Mouse (Mus musculus): ENCODE results near the gene Eps15l1. TPM values are rescaled to one million over a fixed set of nuclear protein-coding genes. Genes with fewer than 3 reads are reported as not detected.
A peak's percentile ranks its signal among the peaks of the same experiment; 100 is the strongest.

The Eps15l1 gene
- polyA plus RNA-seq, 1 experiment from 2014 or later, result 60.6 TPM

GRCm38 (mm10) chr8:72455317-72455716, 34.1 kb upstream of the Eps15l1 start:
- no peak for DNase-seq (ENCODE audit: low spot score)
- peaks cover 2% of the 10 kb centered on the region; the same call in 1 of the 2 replicates for H3K9me3 ChIP-seq (ENCODE audit: control insufficient read depth, low read length)
- H3K27ac ChIP-seq (ENCODE audit: low read depth), result no peak overlapping the region
- ATAC-seq (replicated peaks; ENCODE audit: low FRiP score, low TSS enrichment, low read depth), result no peak
- no peak overlapping the region for H3K4me3 ChIP-seq (ENCODE audit: low read depth, low read length)
- 94% methylated on average over 4 of the region's 4 CpGs for WGBS
- H3K36me3 ChIP-seq (ENCODE audit: control insufficient read depth, insufficient read depth, low read length), result peaks cover 70% of the 10 kb centered on the region
- no peak overlapping the region for H3K9ac ChIP-seq (ENCODE audit: low read length)
- H3K4me1 ChIP-seq (replicated peaks; ENCODE audit: control insufficient read depth, insufficient read depth, low read length), result no peaks in the 10 kb centered on the region
- no peak overlapping the region for H3K4me2 ChIP-seq (ENCODE audit: low read length)
- no peaks in the 10 kb centered on the region for H3K27me3 ChIP-seq (replicated peaks; ENCODE audit: control insufficient read depth, insufficient read depth, low read length)

- no peaks in the 10 kb centered on the region for H3K4me1 ChIP-seq (replicated peaks; ENCODE audit: control insufficient read depth, insufficient read depth, low read length)
- H3K36me3 ChIP-seq (ENCODE audit: control insufficient read depth, insufficient read depth, low read length), result peaks cover 70% of the 10 kb centered on the region
- no peak overlapping the region for H3K27ac ChIP-seq (ENCODE audit: low read depth)
- no peaks in the 10 kb centered on the region for H3K27me3 ChIP-seq (replicated peaks; ENCODE audit: control insufficient read depth, insufficient read depth, low read length)
- ATAC-seq (replicated peaks; ENCODE audit: low FRiP score, low TSS enrichment, low read depth), result no peak
- 92% methylated on average over 2 of the region's 2 CpGs for WGBS
- H3K4me3 ChIP-seq (ENCODE audit: low read depth, low read length), result no peak overlapping the region
- H3K4me2 ChIP-seq (ENCODE audit: low read length), result no peak overlapping the region
- DNase-seq (ENCODE audit: low spot score), result no peak
- H3K9me3 ChIP-seq (ENCODE audit: control insufficient read depth, low read length), result peaks cover 2% of the 10 kb centered on the region; the same call in 1 of the 2 replicates
- H3K9ac ChIP-seq (ENCODE audit: low read length), result no peak overlapping the region
Measured at GRCm38 (mm10) chr8:72453904-72454303, 32.6 kb upstream of the Eps15l1 start.

- Histone ChIP-seq H3K36me3 (ENCODE audit: control insufficient read depth, insufficient read depth, low read length) (peaks cover 63% of the 10 kb centered on the region), H3K4me3 (ENCODE audit: low read depth, low read length) (no peak overlapping the region), H3K4me1 (replicated peaks; ENCODE audit: control insufficient read depth, insufficient read depth, low read length) (no peaks in the 10 kb centered on the region), H3K9me3 (ENCODE audit: control insufficient read depth, low read length) (peaks cover 2% of the 10 kb centered on the region; the same call in 1 of the 2 replicates), H3K9ac (ENCODE audit: low read length) (no peak overlapping the region), H3K4me2 (ENCODE audit: low read length) (no peak overlapping the region), H3K27ac (ENCODE audit: low read depth) (no peak overlapping the region), H3K27me3 (replicated peaks; ENCODE audit: control insufficient read depth, insufficient read depth, low read length) (no peaks in the 10 kb centered on the region)
- DNase-seq (ENCODE audit: low spot score) (no peak), ATAC-seq (replicated peaks; ENCODE audit: low FRiP score, low TSS enrichment, low read depth) (no peak)
- WGBS, result 71% methylated on average over 8 of the region's 8 CpGs
Measured at GRCm38 (mm10) chr8:72451516-72451915, 30.3 kb upstream of the Eps15l1 start.

GRCm38 (mm10) chr8:72445071-72445470, 23.8 kb upstream of the Eps15l1 start:
- Histone ChIP-seq H3K27me3 (replicated peaks; ENCODE audit: control insufficient read depth, insufficient read depth, low read length) (no peaks in the 10 kb centered on the region), H3K4me3 (ENCODE audit: low read depth, low read length) (no peak overlapping the region), H3K4me1 (replicated peaks; ENCODE audit: control insufficient read depth, insufficient read depth, low read length) (0 out of 2 replicates have a peak, but pooled peaks cover 4% of the 10 kb centered on the region), H3K4me2 (ENCODE audit: low read length) (no peak overlapping the region), H3K9ac (ENCODE audit: low read length) (no peak overlapping the region), H3K27ac (ENCODE audit: low read depth) (no peak overlapping the region), H3K36me3 (ENCODE audit: control insufficient read depth, insufficient read depth, low read length) (peaks cover 13% of the 10 kb centered on the region), H3K9me3 (ENCODE audit: control insufficient read depth, low read length) (no peaks in the 10 kb centered on the region)
- DNase-seq (ENCODE audit: low spot score) (no peak), ATAC-seq (replicated peaks; ENCODE audit: low FRiP score, low TSS enrichment, low read depth) (no peak)
- WGBS, result 96% methylated on average over 6 of the region's 6 CpGs

GRCm38 (mm10) chr8:72443994-72444350, 22.7 kb upstream of the Eps15l1 start:
- H3K36me3 ChIP-seq (ENCODE audit: control insufficient read depth, insufficient read depth, low read length), result peaks cover 2% of the 10 kb centered on the region; the same call in 1 of the 2 replicates
- WGBS, result 42% methylated on average over 6 of the region's 6 CpGs
- H3K4me2 ChIP-seq (ENCODE audit: low read length), result peak overlapping the region; percentile 73
- peak overlapping the region; percentile 53 for H3K4me3 ChIP-seq (ENCODE audit: low read depth, low read length)
- ATAC-seq (replicated peaks; ENCODE audit: low FRiP score, low TSS enrichment, low read depth), result peak; percentile 48
- H3K9ac ChIP-seq (ENCODE audit: low read length), result peak overlapping the region; percentile 55
- peak overlapping the region; percentile 29; the same call in 1 of the 2 replicates for H3K27ac ChIP-seq (ENCODE audit: low read depth)
- no peak for DNase-seq (ENCODE audit: low spot score)
- 0 out of 2 replicates have a peak, but pooled peaks cover 4% of the 10 kb centered on the region for H3K4me1 ChIP-seq (replicated peaks; ENCODE audit: control insufficient read depth, insufficient read depth, low read length)
- H3K9me3 ChIP-seq (ENCODE audit: control insufficient read depth, low read length), result no peaks in the 10 kb centered on the region
- no peaks in the 10 kb centered on the region for H3K27me3 ChIP-seq (replicated peaks; ENCODE audit: control insufficient read depth, insufficient read depth, low read length)

GRCm38 (mm10) chr8:72443338-72443993, 22.2 kb upstream of the Eps15l1 start, which contains the start of the genes Calr3 and 1700030K09Rik:
TSS of gene Calr3 (minus strand) at chr8:72443870.
TSS of gene 1700030K09Rik (plus strand) at chr8:72443880.
- Histone ChIP-seq H3K9ac (ENCODE audit: low read length) (peak within 1 kb of the TSS; percentile 55), H3K4me2 (ENCODE audit: low read length) (peak within 1 kb of the TSS; percentile 73), H3K4me3 (ENCODE audit: low read depth, low read length) (peak within 1 kb of the TSS; percentile 53), H3K36me3 (ENCODE audit: control insufficient read depth, insufficient read depth, low read length) (no peaks in the 10 kb centered on the region), H3K9me3 (ENCODE audit: control insufficient read depth, low read length) (no peaks in the 10 kb centered on the region), H3K27me3 (replicated peaks; ENCODE audit: control insufficient read depth, insufficient read depth, low read length) (no peaks in the 10 kb centered on the region), H3K27ac (ENCODE audit: low read depth) (peak within 1 kb of the TSS; percentile 29; the same call in 1 of the 2 replicates), H3K4me1 (replicated peaks; ENCODE audit: control insufficient read depth, insufficient read depth, low read length) (0 out of 2 replicates have a peak, but pooled peaks cover 4% of the 10 kb centered on the region)
- ATAC-seq (replicated peaks; ENCODE audit: low FRiP score, low TSS enrichment, low read depth) (peak; percentile 98), DNase-seq (ENCODE audit: low spot score) (peak; percentile 95)
- 6% methylated on average over 34 of the region's 34 CpGs for WGBS

- no peaks in the 10 kb centered on the region for H3K27me3 ChIP-seq (replicated peaks; ENCODE audit: control insufficient read depth, insufficient read depth, low read length)
- no peak overlapping the region for H3K27ac ChIP-seq (ENCODE audit: low read depth)
- no peaks in the 10 kb centered on the region for H3K36me3 ChIP-seq (ENCODE audit: control insufficient read depth, insufficient read depth, low read length)
- H3K4me3 ChIP-seq (ENCODE audit: low read depth, low read length), result no peak overlapping the region
- H3K9ac ChIP-seq (ENCODE audit: low read length), result no peak overlapping the region
- WGBS, result 74% methylated on average over 8 of the region's 8 CpGs
- H3K4me2 ChIP-seq (ENCODE audit: low read length), result no peak overlapping the region
- 0 out of 2 replicates have a peak, but pooled peaks cover 3% of the 10 kb centered on the region for H3K4me1 ChIP-seq (replicated peaks; ENCODE audit: control insufficient read depth, insufficient read depth, low read length)
- DNase-seq (ENCODE audit: low spot score) (no peak), ATAC-seq (replicated peaks; ENCODE audit: low FRiP score, low TSS enrichment, low read depth) (no peak)
- H3K9me3 ChIP-seq (ENCODE audit: control insufficient read depth, low read length), result no peaks in the 10 kb centered on the region
Measured at GRCm38 (mm10) chr8:72438248-72439015, 17.2 kb upstream of the Eps15l1 start.

- 25% methylated on average over 2 of the region's 2 CpGs for WGBS
- no peak overlapping the region for H3K9ac ChIP-seq (ENCODE audit: low read length)
- H3K27ac ChIP-seq (ENCODE audit: low read depth), result no peak overlapping the region
- no peaks in the 10 kb centered on the region for H3K27me3 ChIP-seq (replicated peaks; ENCODE audit: control insufficient read depth, insufficient read depth, low read length)
- no peak for DNase-seq (ENCODE audit: low spot score)
- no peaks in the 10 kb centered on the region for H3K4me1 ChIP-seq (replicated peaks; ENCODE audit: control insufficient read depth, insufficient read depth, low read length)
- no peak overlapping the region for H3K4me2 ChIP-seq (ENCODE audit: low read length)
- ATAC-seq (replicated peaks; ENCODE audit: low FRiP score, low TSS enrichment, low read depth), result no peak
- no peak overlapping the region for H3K4me3 ChIP-seq (ENCODE audit: low read depth, low read length)
- no peaks in the 10 kb centered on the region for H3K36me3 ChIP-seq (ENCODE audit: control insufficient read depth, insufficient read depth, low read length)
- H3K9me3 ChIP-seq (ENCODE audit: control insufficient read depth, low read length), result no peaks in the 10 kb centered on the region
Measured at GRCm38 (mm10) chr8:72434952-72435351, 13.7 kb upstream of the Eps15l1 start.

All from intestine, embryonic 14.5 days (tissue).